Mouse (Mus musculus): ENCODE measurements around the gene Pold1. TPM values are rescaled to one million over a fixed set of nuclear protein-coding genes. Genes with fewer than 3 reads are reported as not detected.

Gene Pold1
- polyA plus RNA-seq, 1 experiment, result not detected

DNA sequence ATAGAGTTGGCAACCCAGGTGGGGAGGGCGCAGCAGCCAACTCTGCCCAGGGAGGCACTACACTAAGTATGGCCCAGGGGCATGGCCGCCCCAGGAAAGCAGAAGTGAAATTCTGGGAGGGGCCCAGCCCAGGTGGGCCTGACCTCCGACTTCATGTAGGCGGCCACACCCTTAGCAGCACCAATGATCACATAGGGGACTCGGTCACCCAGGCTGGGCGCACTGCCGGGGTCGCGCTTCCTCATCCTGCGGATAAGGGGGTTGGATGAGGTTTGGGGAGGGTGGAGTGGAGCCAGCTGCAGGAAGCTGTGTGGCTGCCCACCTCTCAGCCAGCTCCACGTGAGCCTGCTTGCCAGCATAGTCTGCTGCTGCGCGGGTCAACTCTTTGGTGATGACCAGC lies 14.4 kb downstream of the Pold1 start:
- 93% methylated on average over 13 of the region's 13 CpGs for WGBS
- no peak overlapping the region for H3K27ac ChIP-seq (ENCODE audit: insufficient read depth, low read depth, low read length)
- no peak for TF ChIP-seq CTCF (IDR thresholded peaks at IDR 0.05; ENCODE audit: insufficient read depth, low read depth, low read length)
- H3K4me3 ChIP-seq (ENCODE audit: insufficient read depth, low read depth, low read length), result no peak overlapping the region
- no peaks in the 10 kb centered on the region for H3K4me1 ChIP-seq (ENCODE audit: control insufficient read depth, insufficient read depth, low read length)

DNA sequence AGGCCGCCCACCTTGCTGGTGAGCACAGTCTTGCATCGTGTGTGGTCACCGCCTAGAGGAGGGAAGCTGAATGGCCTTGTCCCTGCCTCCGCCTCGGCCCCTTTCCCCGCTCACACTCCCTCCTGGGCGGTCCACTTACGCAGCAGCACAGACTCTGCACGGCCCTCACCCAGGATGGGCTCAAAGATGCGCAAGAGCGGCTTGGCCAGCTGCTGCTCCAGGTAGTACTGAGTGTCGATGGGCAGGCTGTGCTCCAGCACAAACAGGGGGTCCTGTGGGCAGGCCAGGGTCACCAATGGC lies 15.0 kb downstream of the Pold1 start:
- no peaks in the 10 kb centered on the region for H3K4me1 ChIP-seq (ENCODE audit: control insufficient read depth, insufficient read depth, low read length)
- 80% methylated on average over 12 of the region's 12 CpGs for WGBS
- H3K4me3 ChIP-seq (ENCODE audit: insufficient read depth, low read depth, low read length), result no peak overlapping the region
- H3K27ac ChIP-seq (ENCODE audit: insufficient read depth, low read depth, low read length), result no peak overlapping the region
- no peak for TF ChIP-seq POLR2A (IDR thresholded peaks at IDR 0.05; ENCODE audit: insufficient read depth, low read depth, low read length)
- no peak for TF ChIP-seq CTCF (IDR thresholded peaks at IDR 0.05; ENCODE audit: insufficient read depth, low read depth, low read length)

DNA sequence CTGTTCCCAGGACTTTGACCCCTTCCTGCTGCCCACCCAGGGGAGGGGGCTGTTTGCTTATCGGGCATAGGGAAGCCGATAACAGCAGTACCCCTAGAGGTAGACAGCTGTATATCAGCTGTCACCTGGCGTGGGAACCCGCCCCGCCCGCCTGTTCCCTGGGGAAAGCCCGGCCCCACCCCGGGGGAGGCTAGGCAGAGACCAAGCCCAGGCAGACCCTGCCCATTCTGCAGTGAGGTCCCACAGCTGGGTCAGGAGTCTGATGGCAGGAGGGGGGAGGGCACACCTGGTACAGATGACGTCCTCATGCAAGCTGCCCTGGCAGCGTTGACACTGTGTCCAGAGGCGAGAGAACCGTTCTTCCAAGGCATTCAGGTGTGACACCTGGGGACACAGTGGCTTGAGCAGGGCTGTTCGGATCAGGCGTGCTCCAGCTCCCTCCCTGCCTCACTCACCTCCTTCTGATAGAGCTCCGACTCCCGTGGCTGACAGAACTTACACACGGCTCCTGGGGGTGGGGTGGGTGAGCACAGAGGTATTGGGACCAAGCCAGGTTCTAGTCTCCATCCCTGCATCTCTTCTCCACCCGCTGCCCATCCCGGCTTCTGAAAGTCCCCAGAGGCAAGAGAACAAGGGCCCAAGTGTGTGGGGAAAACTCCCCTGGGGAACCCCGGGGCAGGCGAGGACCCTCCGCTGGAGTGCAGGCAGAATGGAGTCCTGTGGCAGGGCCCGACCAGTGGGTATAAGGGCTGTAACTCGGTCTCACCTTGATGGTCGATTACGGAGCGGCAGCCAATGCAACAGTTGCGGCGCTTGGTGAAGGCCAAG lies 15.5 kb downstream of the Pold1 start:
- TF ChIP-seq CTCF (IDR thresholded peaks at IDR 0.05; ENCODE audit: insufficient read depth, low read depth, low read length), result no peak
- no peak for TF ChIP-seq POLR2A (IDR thresholded peaks at IDR 0.05; ENCODE audit: insufficient read depth, low read depth, low read length)
- Histone ChIP-seq H3K4me1 (ENCODE audit: control insufficient read depth, insufficient read depth, low read length) (peaks cover 1% of the 10 kb centered on the region), H3K4me3 (ENCODE audit: insufficient read depth, low read depth, low read length) (no peak overlapping the region), H3K27ac (ENCODE audit: insufficient read depth, low read depth, low read length) (no peak overlapping the region)
- 89% methylated on average over 29 of the region's 29 CpGs for WGBS

DNA sequence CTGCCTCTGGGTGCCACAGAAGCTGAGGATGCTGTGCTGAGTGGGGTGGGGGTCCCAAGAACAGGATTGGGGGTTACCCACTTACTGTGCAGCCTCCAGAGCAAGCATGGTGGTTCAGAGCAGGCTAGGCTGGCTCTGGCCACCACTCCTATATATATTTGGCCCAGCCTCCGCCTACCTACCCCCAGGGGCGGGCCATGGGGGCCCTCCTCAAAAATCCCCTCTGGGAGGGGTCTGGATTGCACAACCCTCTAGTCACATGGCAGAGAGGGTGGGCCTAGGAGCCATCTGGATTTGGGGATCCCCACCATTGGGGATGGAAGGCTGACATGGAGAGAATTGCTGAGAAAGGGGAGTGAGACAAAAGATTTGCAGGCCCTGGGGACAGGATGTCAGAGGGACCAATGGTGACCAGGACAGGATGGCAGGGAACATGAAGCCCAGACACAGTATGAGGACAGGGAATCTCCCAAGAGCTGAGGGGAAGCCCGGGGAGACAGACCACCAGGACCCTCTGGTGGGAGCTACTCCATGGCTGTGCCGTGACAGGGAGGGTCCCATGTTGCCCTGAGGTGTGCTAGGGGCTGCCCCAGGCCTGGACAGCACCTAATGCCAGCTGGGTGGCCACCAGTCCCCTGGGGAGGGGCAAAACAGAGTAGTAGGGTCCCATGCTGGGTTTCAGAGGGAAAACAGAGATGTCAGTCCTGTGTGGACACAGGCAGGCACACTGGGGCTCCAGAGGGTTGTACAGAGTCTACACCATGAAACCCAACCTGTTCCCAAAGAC lies 16.5 kb downstream of the Pold1 start, which contains the start of gene Spib:
Spib (minus strand) TSS at position 126 of the 787 bp plus-strand sequence.
- H3K27ac ChIP-seq (ENCODE audit: insufficient read depth, low read depth, low read length), result no peak within 1 kb of the TSS
- no peak for TF ChIP-seq POLR2A (IDR thresholded peaks at IDR 0.05; ENCODE audit: insufficient read depth, low read depth, low read length)
- TF ChIP-seq CTCF (IDR thresholded peaks at IDR 0.05; ENCODE audit: insufficient read depth, low read depth, low read length), result no peak
- 91% methylated on average over 4 of the region's 4 CpGs for WGBS
- no peak within 1 kb of the TSS for H3K4me3 ChIP-seq (ENCODE audit: insufficient read depth, low read depth, low read length)
- peaks cover 5% of the 10 kb centered on the region for H3K4me1 ChIP-seq (ENCODE audit: control insufficient read depth, insufficient read depth, low read length)

DNA sequence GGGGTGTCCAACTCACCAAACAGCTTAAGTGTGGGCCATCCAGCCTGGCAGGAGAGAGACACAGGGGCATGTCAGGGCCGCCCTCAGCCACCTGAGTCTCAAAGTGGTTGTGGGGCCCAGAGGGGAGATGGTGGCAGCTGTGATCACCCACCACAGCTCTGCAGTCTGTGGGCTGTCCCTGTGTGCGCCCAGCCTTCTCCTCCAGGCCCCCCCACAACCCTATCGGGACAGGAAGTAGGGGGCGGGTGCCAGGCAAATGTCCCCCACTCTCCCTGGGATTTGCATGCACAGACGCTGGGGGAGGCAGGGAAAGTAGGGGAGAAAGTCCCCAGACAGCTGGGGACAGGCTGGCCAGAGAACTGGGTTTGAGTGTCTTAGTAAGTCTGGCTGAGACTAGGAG lies 17.4 kb downstream of the Pold1 start:
- H3K4me3 ChIP-seq (ENCODE audit: insufficient read depth, low read depth, low read length), result no peak overlapping the region
- peaks cover 5% of the 10 kb centered on the region for H3K4me1 ChIP-seq (ENCODE audit: control insufficient read depth, insufficient read depth, low read length)
- no peak for TF ChIP-seq POLR2A (IDR thresholded peaks at IDR 0.05; ENCODE audit: insufficient read depth, low read depth, low read length)
- TF ChIP-seq CTCF (IDR thresholded peaks at IDR 0.05; ENCODE audit: insufficient read depth, low read depth, low read length), result no peak
- no peak overlapping the region for H3K27ac ChIP-seq (ENCODE audit: insufficient read depth, low read depth, low read length)
- 53% methylated on average over 5 of the region's 5 CpGs for WGBS

DNA sequence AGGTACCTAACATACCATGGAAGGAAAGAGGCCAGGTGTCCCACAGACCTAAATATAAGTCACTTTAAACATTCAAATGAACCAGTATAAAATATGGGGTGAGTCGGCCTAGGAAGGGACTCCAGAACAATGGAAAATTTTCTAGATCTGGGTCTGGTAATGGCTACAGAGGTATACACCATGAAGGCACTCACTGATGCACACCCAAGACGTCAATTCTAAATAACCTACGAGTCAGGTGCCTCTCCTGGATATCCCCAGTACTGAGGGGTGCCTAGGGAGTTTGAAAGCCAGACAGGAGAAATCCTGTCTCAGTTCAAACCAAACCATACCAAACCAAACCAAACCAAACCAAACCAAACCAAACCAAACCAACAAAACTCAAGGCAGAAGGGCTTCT lies 18.1 kb downstream of the Pold1 start:
- TF ChIP-seq POLR2A (IDR thresholded peaks at IDR 0.05; ENCODE audit: insufficient read depth, low read depth, low read length) (no peak), CTCF (IDR thresholded peaks at IDR 0.05; ENCODE audit: insufficient read depth, low read depth, low read length) (no peak)
- no peak overlapping the region for H3K4me3 ChIP-seq (ENCODE audit: insufficient read depth, low read depth, low read length)
- H3K27ac ChIP-seq (ENCODE audit: insufficient read depth, low read depth, low read length), result no peak overlapping the region
- H3K4me1 ChIP-seq (ENCODE audit: control insufficient read depth, insufficient read depth, low read length), result peaks cover 5% of the 10 kb centered on the region
- WGBS, result 87% methylated on average over 3 of the region's 3 CpGs

DNA sequence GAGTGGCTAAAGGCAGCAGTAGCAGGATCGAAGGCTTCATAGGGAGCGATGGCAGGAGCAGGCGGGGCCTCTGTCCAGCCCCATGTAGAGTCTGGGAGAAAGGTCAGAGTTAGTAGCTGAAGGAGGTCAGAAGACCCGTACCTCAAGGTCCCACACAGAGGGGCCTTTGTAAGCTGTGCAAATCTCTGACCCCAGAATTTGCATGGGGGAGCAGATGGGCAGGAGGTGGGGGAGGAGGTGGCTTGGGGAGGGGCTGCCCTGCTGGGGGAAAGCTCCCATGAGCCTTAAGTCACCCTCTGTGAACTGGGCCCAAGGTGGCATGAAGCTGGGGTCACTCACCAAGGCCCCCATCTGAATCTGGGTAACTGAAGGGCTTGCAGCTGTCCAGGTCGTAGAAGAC lies 19.1 kb downstream of the Pold1 start:
- Histone ChIP-seq H3K4me1 (ENCODE audit: control insufficient read depth, insufficient read depth, low read length) (peaks cover 10% of the 10 kb centered on the region), H3K4me3 (ENCODE audit: insufficient read depth, low read depth, low read length) (no peak overlapping the region), H3K27ac (ENCODE audit: insufficient read depth, low read depth, low read length) (no peak overlapping the region)
- no peak for TF ChIP-seq POLR2A (IDR thresholded peaks at IDR 0.05; ENCODE audit: insufficient read depth, low read depth, low read length)
- TF ChIP-seq CTCF (IDR thresholded peaks at IDR 0.05; ENCODE audit: insufficient read depth, low read depth, low read length), result no peak
- 80% methylated on average over 5 of the region's 5 CpGs for WGBS

DNA sequence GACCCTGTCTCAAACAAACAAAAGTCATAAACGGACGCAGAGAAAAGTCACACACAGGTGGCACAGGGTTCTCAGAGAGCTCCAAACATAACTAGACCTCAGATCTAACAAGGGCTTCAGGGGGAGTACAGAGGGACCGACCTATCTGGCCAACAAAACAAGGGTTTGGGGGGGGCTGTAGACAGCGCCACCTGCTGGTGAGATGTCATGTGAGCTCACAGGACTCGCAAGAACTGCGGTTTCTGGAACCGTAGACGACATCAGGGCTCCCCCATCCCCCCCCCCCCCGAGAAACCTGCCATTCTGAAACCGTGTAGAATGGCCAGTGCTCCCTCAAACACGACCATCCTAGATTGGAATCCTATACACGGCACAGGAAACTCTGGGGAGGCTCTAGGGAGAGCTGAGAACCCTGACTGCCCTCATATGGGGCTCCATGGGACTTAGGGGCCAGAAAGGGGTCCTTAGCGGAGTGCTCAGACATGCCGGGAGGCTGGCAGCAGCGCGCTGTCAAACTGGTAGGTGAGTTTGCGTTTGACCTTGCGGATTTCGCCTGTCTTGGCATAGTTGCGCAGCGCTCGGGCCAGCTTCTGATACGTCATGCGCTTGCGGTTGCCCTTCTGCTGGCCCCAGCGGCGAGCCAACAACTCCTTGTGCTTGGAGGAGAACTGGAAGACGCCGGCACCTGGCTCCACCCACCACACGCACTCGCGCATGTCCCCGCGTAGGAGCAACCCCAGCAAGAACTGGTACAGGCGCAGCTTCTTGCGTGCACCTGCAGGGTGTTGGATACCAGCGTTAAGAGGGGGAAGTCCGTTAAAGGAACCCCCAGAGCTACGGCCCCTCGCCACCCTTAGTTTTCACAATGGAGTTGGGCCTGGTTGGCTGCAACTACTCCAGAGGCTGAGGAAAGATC lies 20.9 kb downstream of the Pold1 start:
- Histone ChIP-seq H3K4me3 (ENCODE audit: insufficient read depth, low read depth, low read length) (peak overlapping the region; percentile 43), H3K4me1 (ENCODE audit: control insufficient read depth, insufficient read depth, low read length) (peaks cover 10% of the 10 kb centered on the region), H3K27ac (ENCODE audit: insufficient read depth, low read depth, low read length) (no peak overlapping the region)
- TF ChIP-seq POLR2A (IDR thresholded peaks at IDR 0.05; ENCODE audit: insufficient read depth, low read depth, low read length), result no peak
- TF ChIP-seq CTCF (IDR thresholded peaks at IDR 0.05; ENCODE audit: insufficient read depth, low read depth, low read length), result peak; percentile 77; the same call in 1 of the 2 replicates
- WGBS, result 5% methylated on average over 40 of the region's 40 CpGs
